Mouse (Mus musculus) activated CD4-positive, CD25-positive, alpha-beta regulatory T cell, adult 4 months (primary cell): ENCODE measurements around the gene Tmprss2. TPM values are rescaled to one million over a fixed set of nuclear protein-coding genes. Genes with fewer than 3 reads are reported as not detected.
A peak's percentile ranks its signal among the peaks of the same experiment; 100 is the strongest.

Source experiments
- ATAC-seq: one replicate; pipeline ENCODE4 v1.8.0; 2017
- polyA plus RNA-seq, 2 experiments: library from polyadenylated mRNA; unstranded; fragments of 100-300 nt; shearing (Covaris generic); gene quantifications; one replicate each; pipeline ENCODE4 v1.2.1; 2017

Gene Tmprss2
- polyA plus RNA-seq, result under 1 TPM in 1 of 2 experiments, not detected in 1; 0.05 TPM

- no peak for ATAC-seq
Observed at GRCm38 (mm10) chr16:97610939-97611338, at the start of gene Tmprss2. Tmprss2 (minus strand) TSS chr16:97611195.

- no peak for ATAC-seq
Observed at GRCm38 (mm10) chr16:97659225-97659658, 48.2 kb upstream of the Tmprss2 start.

- ATAC-seq, result no peak
Observed at GRCm38 (mm10) chr16:97658481-97658880, 47.5 kb upstream of the Tmprss2 start.

GRCm38 (mm10) chr16:97655800-97656199, 44.8 kb upstream of the Tmprss2 start:
- ATAC-seq, result no peak

- ATAC-seq, result no peak
Observed at GRCm38 (mm10) chr16:97649522-97650188, 38.7 kb upstream of the Tmprss2 start.

- ATAC-seq, result no peak
Observed at GRCm38 (mm10) chr16:97644681-97645080, 33.7 kb upstream of the Tmprss2 start.

- no peak for ATAC-seq
Observed at GRCm38 (mm10) chr16:97639630-97640029, 28.6 kb upstream of the Tmprss2 start.

GRCm38 (mm10) chr16:97632880-97633484, 22.0 kb upstream of the Tmprss2 start:
- no peak for ATAC-seq

GRCm38 (mm10) chr16:97623166-97623565, 12.2 kb upstream of the Tmprss2 start:
- ATAC-seq, result no peak

- ATAC-seq, result no peak
Observed at GRCm38 (mm10) chr16:97622383-97622889, 11.4 kb upstream of the Tmprss2 start.

- no peak for ATAC-seq
Observed at GRCm38 (mm10) chr16:97618285-97618684, 7.3 kb upstream of the Tmprss2 start.

GRCm38 (mm10) chr16:97612009-97612408, 1.0 kb upstream of the Tmprss2 start:
- ATAC-seq, result no peak

- no peak for ATAC-seq
Observed at GRCm38 (mm10) chr16:97610246-97610645, 749 bp downstream of the Tmprss2 start.

- ATAC-seq, result no peak
Observed at GRCm38 (mm10) chr16:97609676-97610075, 1.3 kb downstream of the Tmprss2 start.

GRCm38 (mm10) chr16:97607956-97608355, 3.0 kb downstream of the Tmprss2 start:
- ATAC-seq, result no peak

GRCm38 (mm10) chr16:97606829-97607228, 4.2 kb downstream of the Tmprss2 start:
- ATAC-seq, result no peak

- ATAC-seq, result no peak
Observed at GRCm38 (mm10) chr16:97605957-97606721, 4.9 kb downstream of the Tmprss2 start.

- ATAC-seq, result no peak
Observed at GRCm38 (mm10) chr16:97602256-97602655, 8.7 kb downstream of the Tmprss2 start.

- ATAC-seq, result no peak
Observed at GRCm38 (mm10) chr16:97600591-97600990, 10.4 kb downstream of the Tmprss2 start.

GRCm38 (mm10) chr16:97598046-97598445, 12.9 kb downstream of the Tmprss2 start:
- ATAC-seq, result no peak

- ATAC-seq, result no peak
Observed at GRCm38 (mm10) chr16:97593816-97594509, 17.0 kb downstream of the Tmprss2 start.

GRCm38 (mm10) chr16:97593057-97593456, 17.9 kb downstream of the Tmprss2 start:
- ATAC-seq, result peak; percentile 86

GRCm38 (mm10) chr16:97591512-97591911, 19.5 kb downstream of the Tmprss2 start:
- ATAC-seq, result no peak
